Mouse (Mus musculus) embryonic facial prominence, embryonic 15.5 days (tissue): ENCODE results near the gene Ccdc71. TPM values are rescaled to one million over a fixed set of nuclear protein-coding genes. Genes with fewer than 3 reads are reported as not detected.

Experiments used
- ATAC-seq: fragments of 200-750 bp; cut with Nextera tagmentation; 2 replicates; pipeline ENCODE4 v1.8.0; 2017; ENCODE audit warnings: low read depth, moderate TSS enrichment; ENCODE audit not compliant: insufficient number of reproducible peaks, low FRiP score, low TSS enrichment
- H3K27ac ChIP-seq: fragments of 300-500 bp; sonication (generic); replicated peaks from 2 replicates; pipeline ENCODE4 v1.5.1; 2015; ENCODE audit warnings: mild to moderate bottlenecking, inconsistent platforms
- H3K27me3 ChIP-seq: fragments of 300-500 bp; sonication (generic); 2 replicates; pipeline ENCODE4 v1.6.1; 2015; ENCODE audit warnings: inconsistent platforms
- H3K36me3 ChIP-seq: fragments of 300-500 bp; sonication (generic); 2 replicates; pipeline ENCODE4 v1.6.1; 2015; ENCODE audit warnings: mild to moderate bottlenecking, inconsistent platforms
- H3K4me1 ChIP-seq: fragments of 300-500 bp; sonication (generic); 2 replicates; pipeline ENCODE4 v1.6.1; 2015; ENCODE audit warnings: inconsistent platforms
- H3K4me2 ChIP-seq: fragments of 300-500 bp; sonication (generic); replicated peaks from 2 replicates; pipeline ENCODE4 v1.6.1; 2015; ENCODE audit warnings: mild to moderate bottlenecking, inconsistent platforms
- H3K4me3 ChIP-seq: fragments of 300-500 bp; sonication (generic); replicated peaks from 2 replicates; pipeline ENCODE4 v1.5.1; 2015; ENCODE audit warnings: mild to moderate bottlenecking, inconsistent platforms
- H3K9ac ChIP-seq: fragments of 300-500 bp; sonication (generic); 2 replicates; pipeline ENCODE4 v1.6.1; 2015; ENCODE audit warnings: inconsistent platforms
- H3K9me3 ChIP-seq: fragments of 300-500 bp; sonication (generic); replicated peaks from 2 replicates; pipeline ENCODE4 v1.6.1; 2016; ENCODE audit warnings: inconsistent platforms
- WGBS: fragments of 180-500 bp; shearing (Covaris S2); methylation state at CpG from one replicate; pipeline ENCODE4 v1.1.7; 2015; 5-methylcytosine and 5-hydroxymethylcytosine counted together
- polyA plus RNA-seq: library from polyadenylated mRNA; unstranded; fragments of >200 nt; fragmentation: Nextera tagmentation; extraction: Ambion mirVana; gene quantifications from 2 replicates; pipeline ENCODE4 v1.2.1, GENCODE M21; 2015

Ccdc71 gene
- 58.6 and 60.7 TPM in 2 replicates for polyA plus RNA-seq

DNA sequence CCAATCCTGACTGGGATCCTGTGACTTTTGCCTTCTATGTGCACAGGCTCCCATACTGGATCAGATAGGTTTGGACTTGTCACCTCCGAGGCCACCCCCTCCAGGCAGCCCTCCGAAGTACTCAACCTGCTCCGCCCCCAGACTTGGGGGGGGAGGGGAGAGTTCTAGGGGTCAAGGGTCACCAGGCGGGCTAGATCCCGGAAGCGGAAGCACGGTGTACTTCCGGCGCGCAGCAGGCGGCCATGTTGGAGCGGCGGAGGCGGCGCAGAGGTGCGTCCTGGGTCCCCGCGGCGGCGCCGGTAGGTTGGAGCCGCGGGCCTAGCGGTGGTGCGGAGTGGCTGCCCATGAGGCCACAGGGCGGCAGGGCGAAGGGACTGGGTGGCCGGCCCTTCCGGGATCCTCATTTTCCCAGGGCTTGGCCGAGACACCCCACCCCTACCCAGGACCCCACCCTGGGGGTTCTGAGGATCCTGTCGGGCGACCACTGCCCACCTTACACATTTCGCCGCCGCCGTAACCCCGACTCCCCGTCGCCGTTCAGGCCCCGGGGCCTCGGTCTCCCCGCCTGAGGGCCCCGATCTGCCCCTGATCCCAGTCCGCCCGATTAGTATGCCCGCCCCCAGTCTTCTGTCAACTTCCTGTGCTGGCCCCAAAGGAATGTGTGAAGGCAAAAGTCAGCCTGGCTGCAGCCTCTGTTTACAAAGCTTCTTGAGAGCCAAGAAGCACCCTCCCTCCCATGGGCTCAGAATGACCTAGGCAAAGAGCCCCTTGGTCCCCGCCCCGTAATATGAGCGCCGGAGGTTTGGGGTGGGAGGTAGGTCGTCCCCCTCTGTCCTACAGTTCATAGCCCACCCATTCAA, at the start of gene Ccdc71:
Gene Ccdc71, plus strand, starts transcription at position 209 of the 860 bp plus-strand sequence.
- Histone ChIP-seq H3K9ac (peak within 1 kb of the TSS; percentile 81), H3K4me1 (peaks cover 20% of the 10 kb centered on the region), H3K36me3 (peaks cover 34% of the 10 kb centered on the region), H3K9me3 (no peaks in the 10 kb centered on the region), H3K4me2 (peak within 1 kb of the TSS; percentile 66), H3K4me3 (peak within 1 kb of the TSS; percentile 92), H3K27me3 (no peaks in the 10 kb centered on the region), H3K27ac (peak within 1 kb of the TSS; percentile 94)
- under 1% methylated on average over 52 of the region's 52 CpGs for WGBS
- ATAC-seq = peak; percentile 78

DNA sequence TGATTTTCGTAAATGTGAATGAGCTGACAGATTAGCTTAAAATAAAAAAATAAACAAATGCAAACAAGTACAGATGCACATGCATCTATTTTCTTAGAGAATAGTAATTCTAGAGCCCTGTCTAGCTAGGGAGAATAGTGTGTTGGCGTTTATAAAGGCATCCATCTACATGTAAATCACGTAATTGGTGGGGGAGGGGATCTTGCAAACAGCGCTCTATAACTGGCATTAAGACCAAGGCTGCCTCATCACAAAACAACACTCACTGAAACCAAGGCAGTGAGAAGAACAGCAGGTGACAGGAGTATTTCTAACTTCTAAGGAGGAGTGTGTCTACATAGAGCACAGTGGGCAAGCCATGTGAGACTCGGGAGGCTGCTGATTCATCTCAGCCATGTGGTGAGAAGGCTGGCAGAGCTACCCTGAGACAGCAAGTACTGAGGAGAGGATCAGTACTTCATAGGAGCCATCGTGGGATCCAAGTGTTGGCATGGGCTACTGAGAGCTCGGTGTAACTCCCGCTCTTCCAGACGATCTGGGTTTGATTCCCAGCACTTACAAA, 48.9 kb upstream of the Ccdc71 start:
- H3K27me3 ChIP-seq = no peaks in the 10 kb centered on the region
- no peak for ATAC-seq
- 70% methylated on average over 9 of the region's 9 CpGs for WGBS
- no peak overlapping the region for H3K27ac ChIP-seq
- H3K4me1 ChIP-seq = no peaks in the 10 kb centered on the region
- no peaks in the 10 kb centered on the region for H3K36me3 ChIP-seq
- no peak overlapping the region for H3K4me2 ChIP-seq
- H3K9me3 ChIP-seq = no peaks in the 10 kb centered on the region
- H3K4me3 ChIP-seq = no peak overlapping the region
- no peak overlapping the region for H3K9ac ChIP-seq

DNA sequence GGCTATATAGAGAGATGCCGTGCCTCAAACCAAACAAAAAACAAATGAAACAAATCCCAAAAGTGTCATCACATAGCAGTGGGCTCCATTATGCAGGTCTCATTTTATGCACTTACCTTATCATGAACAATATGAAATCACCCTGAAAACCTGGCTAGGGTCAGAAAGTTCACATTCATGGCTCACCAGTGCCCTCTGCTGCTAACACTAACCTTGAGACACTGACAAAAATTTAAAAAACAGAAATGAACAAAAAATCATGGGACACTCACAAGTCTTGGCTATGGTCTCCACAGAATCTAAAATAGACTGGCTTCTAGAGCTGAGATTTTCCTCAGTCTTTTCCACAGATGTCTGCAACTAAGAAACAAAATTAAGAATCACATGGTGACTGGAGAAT, 48.1 kb upstream of the Ccdc71 start:
- Histone ChIP-seq H3K9me3 (no peaks in the 10 kb centered on the region), H3K9ac (no peak overlapping the region), H3K36me3 (no peaks in the 10 kb centered on the region), H3K27ac (no peak overlapping the region), H3K4me3 (no peak overlapping the region), H3K4me1 (no peaks in the 10 kb centered on the region), H3K27me3 (no peaks in the 10 kb centered on the region), H3K4me2 (no peak overlapping the region)
- no peak for ATAC-seq
- WGBS = 75% methylated on average over 1 of the region's 1 CpGs

DNA sequence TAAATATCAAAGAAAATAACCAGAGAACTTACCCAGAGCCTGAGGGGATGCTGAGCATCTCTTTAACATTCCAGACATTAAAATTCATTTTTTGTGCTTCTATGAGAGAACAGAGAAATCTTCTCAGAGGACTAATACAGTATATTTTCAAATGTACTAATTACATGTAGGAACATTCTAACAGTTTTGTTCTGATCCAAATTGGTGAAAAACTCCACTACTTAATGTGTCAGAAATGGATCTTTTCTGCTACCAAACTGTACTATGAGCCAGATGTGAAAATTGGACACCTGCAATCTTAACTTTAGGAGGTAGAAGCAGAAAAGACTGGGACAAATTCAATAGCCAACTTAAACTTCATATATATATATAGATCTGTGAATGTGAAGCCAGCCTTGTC, 31.9 kb upstream of the Ccdc71 start, which contains the start of gene Ccdc36:
Gene Ccdc36, minus strand, starts transcription at position 101 of the 400 bp plus-strand sequence.
- no peaks in the 10 kb centered on the region for H3K9me3 ChIP-seq
- ATAC-seq = no peak

DNA sequence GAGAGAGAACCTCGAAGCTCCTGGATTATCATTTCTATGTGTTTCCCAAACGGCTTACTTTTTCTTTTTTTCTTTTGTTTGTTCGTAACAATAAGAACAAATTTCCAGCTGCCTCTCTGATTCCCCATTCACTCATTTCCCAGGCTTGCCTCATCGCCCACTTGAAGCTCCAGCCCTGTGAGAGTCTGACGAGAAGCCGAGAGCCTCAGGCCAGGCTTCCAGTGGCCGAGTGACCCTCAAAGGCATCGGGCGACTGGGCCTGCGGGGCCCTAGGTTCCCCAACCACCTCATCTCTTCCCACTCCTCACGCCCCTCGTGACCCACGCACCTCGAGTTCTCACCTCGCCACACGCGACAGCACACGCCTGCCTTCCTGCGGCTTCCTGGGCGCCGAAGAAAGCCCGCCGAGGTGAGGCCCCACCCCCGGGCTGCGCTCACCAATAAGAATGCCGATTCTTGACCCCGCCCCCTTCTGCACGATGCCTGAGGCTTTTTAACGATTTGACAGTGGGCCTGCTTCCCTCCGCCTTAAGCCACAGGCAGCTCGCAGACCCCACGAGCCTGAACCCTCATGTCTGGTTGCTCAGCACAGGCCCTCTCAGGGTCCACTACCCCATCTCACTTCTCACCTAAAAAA, 28.8 kb upstream of the Ccdc71 start:
- Histone ChIP-seq H3K9me3 (no peaks in the 10 kb centered on the region), H3K9ac (no peak overlapping the region), H3K4me3 (peak overlapping the region; percentile 32), H3K27ac (no peak overlapping the region), H3K27me3 (no peaks in the 10 kb centered on the region), H3K4me1 (peaks cover 4% of the 10 kb centered on the region; the same call in 1 of the 2 replicates), H3K36me3 (no peaks in the 10 kb centered on the region), H3K4me2 (peak overlapping the region; percentile 44)
- ATAC-seq = no peak
- 45% methylated on average over 32 of the region's 32 CpGs for WGBS

More for the DNA sequence above, 31.9 kb upstream of the Ccdc71 start, which contains the start of gene Ccdc36:
- Histone ChIP-seq H3K4me2 (no peak within 1 kb of the TSS), H3K9ac (no peak within 1 kb of the TSS), H3K4me1 (peaks cover 4% of the 10 kb centered on the region; the same call in 1 of the 2 replicates), H3K36me3 (no peaks in the 10 kb centered on the region), H3K27ac (no peak within 1 kb of the TSS), H3K4me3 (no peak within 1 kb of the TSS), H3K27me3 (no peaks in the 10 kb centered on the region)

DNA sequence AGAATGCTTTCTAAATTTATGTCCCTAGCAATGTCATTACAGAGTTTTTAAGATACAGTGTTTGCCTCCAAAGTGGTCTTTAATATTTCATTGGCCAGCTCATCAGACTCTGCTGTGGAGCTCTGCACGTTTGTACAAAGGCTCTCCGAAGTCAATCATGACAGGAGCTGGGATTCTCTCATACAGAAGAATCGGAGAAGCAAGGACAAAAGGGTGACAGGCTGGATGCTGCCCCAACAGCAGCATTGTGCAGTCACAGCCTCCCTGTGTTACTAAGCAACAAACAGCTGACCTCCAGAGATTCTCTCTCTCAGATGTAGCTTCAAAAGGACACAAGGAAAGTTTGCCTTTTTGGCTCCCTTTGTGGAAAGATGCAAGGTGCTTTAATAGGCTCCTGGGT, 24.1 kb upstream of the Ccdc71 start, which contains the start of gene BC048562:
Gene BC048562, plus strand, starts transcription at position 301 of the 400 bp plus-strand sequence.
- WGBS = 69% methylated on average over 3 of the region's 3 CpGs
- H3K27ac ChIP-seq = no peak within 1 kb of the TSS

DNA sequence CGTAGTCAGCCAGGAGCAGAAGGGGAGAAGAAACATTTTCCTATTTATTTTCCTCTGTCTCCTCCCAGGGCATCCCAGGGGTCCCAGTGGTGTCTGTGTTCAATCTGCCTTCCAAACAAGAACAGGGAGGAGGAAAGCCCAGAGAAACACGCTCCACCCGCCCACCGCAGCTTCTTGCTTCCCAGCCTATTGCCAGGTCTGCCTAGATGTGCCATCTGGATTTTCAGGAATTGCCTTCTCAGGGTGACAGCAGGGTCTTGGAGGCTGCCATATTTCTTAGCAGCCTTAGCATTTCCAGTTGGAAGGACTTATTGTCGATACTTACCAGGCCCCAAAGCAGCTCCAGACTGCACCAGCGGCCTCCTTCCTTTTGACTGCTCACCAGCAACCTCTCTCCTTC, 21.2 kb upstream of the Ccdc71 start:
- Histone ChIP-seq H3K36me3 (no peaks in the 10 kb centered on the region), H3K4me2 (no peak overlapping the region), H3K9ac (no peak overlapping the region), H3K27ac (peak overlapping the region; percentile 22; the same call in 1 of the 2 replicates), H3K9me3 (no peaks in the 10 kb centered on the region), H3K4me1 (peaks cover 24% of the 10 kb centered on the region), H3K4me3 (no peak overlapping the region), H3K27me3 (no peaks in the 10 kb centered on the region)
- ATAC-seq = no peak
- WGBS = 57% methylated on average over 6 of the region's 6 CpGs

More for the DNA sequence above, 24.1 kb upstream of the Ccdc71 start, which contains the start of gene BC048562:
- Histone ChIP-seq H3K4me1 (peaks cover 23% of the 10 kb centered on the region), H3K27me3 (no peaks in the 10 kb centered on the region), H3K36me3 (no peaks in the 10 kb centered on the region), H3K9ac (no peak within 1 kb of the TSS), H3K9me3 (no peaks in the 10 kb centered on the region), H3K4me3 (no peak within 1 kb of the TSS), H3K4me2 (no peak within 1 kb of the TSS)
- ATAC-seq = no peak

DNA sequence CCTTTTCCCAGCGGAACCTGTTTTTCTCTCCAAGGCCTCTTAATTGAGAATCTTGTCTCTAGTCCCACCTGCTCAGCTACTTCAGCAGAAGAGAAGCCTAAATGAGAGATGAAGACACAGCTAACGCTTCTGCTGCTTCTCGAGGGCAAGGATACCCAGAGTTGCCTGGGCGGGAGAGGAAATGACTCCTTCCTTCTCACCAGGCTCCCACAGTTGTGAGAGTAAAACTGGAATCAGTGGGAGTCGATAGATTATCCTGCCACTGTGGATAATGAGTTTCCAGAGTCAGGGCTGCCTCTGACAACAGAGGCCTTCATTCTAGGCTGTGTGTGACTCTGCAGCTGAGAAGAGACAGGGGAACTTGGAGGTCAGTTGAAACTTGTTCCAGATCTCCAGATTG, 19.8 kb upstream of the Ccdc71 start:
- peaks cover 24% of the 10 kb centered on the region for H3K4me1 ChIP-seq
- no peaks in the 10 kb centered on the region for H3K9me3 ChIP-seq
- no peak overlapping the region for H3K4me3 ChIP-seq
- H3K4me2 ChIP-seq = no peak overlapping the region
- ATAC-seq = no peak
- WGBS = 69% methylated on average over 5 of the region's 5 CpGs
- H3K36me3 ChIP-seq = no peaks in the 10 kb centered on the region
- no peak overlapping the region for H3K27ac ChIP-seq
- H3K27me3 ChIP-seq = no peaks in the 10 kb centered on the region
- H3K9ac ChIP-seq = no peak overlapping the region

DNA sequence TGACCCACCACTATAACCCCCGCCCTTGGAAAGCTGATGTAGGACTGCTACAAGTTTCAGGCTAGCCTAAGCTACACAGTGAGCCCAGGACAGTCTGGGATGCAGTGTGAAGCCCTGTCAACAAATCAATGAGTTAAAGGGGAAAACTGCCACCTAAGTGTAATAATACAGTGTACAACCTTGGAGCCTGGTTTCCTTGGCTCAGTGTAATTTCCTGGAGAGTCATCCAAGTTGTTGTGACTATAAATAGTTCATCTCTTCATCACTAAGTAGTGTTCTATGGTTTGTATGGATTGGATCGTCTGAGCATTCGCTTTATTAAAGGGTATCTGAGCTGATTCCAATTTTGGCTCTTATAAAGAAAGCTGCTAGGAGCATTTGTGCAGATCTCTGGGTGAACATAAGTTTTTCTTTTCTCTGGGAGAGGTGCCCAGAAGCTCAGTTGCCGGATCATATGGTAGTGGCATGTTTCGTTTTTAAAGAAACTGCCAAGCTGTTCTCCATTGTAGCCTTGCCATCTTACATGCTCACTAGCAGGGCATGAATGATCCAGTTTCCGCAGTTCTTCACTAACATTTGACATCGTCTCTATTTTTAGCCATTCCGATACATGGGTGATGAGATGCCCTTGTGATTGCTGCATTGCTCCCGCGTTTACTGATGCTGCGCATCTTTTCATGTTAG, 18.9 kb upstream of the Ccdc71 start:
- WGBS = 59% methylated on average over 11 of the region's 11 CpGs
- Histone ChIP-seq H3K4me3 (no peak overlapping the region), H3K9ac (no peak overlapping the region), H3K27me3 (no peaks in the 10 kb centered on the region), H3K27ac (peak overlapping the region; percentile 65), H3K36me3 (no peaks in the 10 kb centered on the region), H3K9me3 (no peaks in the 10 kb centered on the region), H3K4me2 (0 out of 2 replicates have a peak overlapping the region, but pooled peaks have one; percentile 4), H3K4me1 (peaks cover 24% of the 10 kb centered on the region)
- ATAC-seq = no peak

DNA sequence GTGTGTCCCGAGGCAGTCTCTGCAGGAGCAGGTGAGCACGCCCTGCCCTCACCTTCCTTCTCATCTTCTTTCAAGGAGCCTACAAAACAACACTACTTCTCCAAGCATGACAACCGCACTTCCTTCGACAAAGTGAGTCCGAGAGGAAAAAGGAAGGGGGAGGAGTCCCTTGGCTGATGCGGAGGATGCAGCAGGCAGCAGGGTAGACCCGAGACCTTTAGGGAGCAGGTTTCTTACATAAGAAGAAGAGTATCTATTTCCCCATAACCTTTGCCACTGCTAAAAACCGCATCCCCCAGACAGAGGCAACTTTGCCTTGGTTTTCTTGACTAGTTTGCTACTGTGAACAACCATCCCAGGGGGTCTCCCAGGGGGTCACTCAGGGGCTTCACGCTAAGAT, 15.2 kb upstream of the Ccdc71 start:
- Histone ChIP-seq H3K27me3 (no peaks in the 10 kb centered on the region), H3K9me3 (no peaks in the 10 kb centered on the region), H3K36me3 (peaks cover 13% of the 10 kb centered on the region; the same call in 1 of the 2 replicates), H3K9ac (no peak overlapping the region), H3K27ac (no peak overlapping the region), H3K4me3 (no peak overlapping the region), H3K4me2 (no peak overlapping the region), H3K4me1 (peaks cover 27% of the 10 kb centered on the region)
- WGBS = 56% methylated on average over 9 of the region's 9 CpGs
- ATAC-seq = no peak
